Mouse (Mus musculus) hindbrain, embryonic 16.5 days (tissue): ENCODE data around the gene Far2. TPM values are rescaled to one million over a fixed set of nuclear protein-coding genes. Genes with fewer than 3 reads are reported as not detected.
"Not testable (repeated sequence)": the region's sequence is repeated elsewhere in the genome, so short reads cannot be mapped to it uniquely, and the experiment has no call there.

Source experiments
- ATAC-seq: fragments of 200-750 bp; cut with Nextera tagmentation; 2 replicates; pipeline ENCODE4 v1.8.0; 2017; ENCODE audit warnings: moderate TSS enrichment, moderate library complexity
- H3K27ac ChIP-seq: fragments of 300-500 bp; sonication (generic); 2 replicates; pipeline ENCODE4 v1.5.1; 2014; ENCODE audit warnings: low read depth, mild to moderate bottlenecking, control low read depth, low read length, moderate library complexity
- H3K27me3 ChIP-seq: fragments of 300-500 bp; sonication (generic); replicated peaks from 2 replicates; pipeline ENCODE4 v1.6.1; 2014; ENCODE audit warnings: low read length; ENCODE audit not compliant: control insufficient read depth, insufficient read depth
- H3K36me3 ChIP-seq: fragments of 300-500 bp; sonication (generic); 2 replicates; pipeline ENCODE4 v1.6.1; 2014; ENCODE audit warnings: mild to moderate bottlenecking, low read length, moderate library complexity, mixed read lengths; ENCODE audit not compliant: control insufficient read depth, insufficient read depth
- H3K4me1 ChIP-seq: fragments of 300-500 bp; sonication (generic); 2 replicates; pipeline ENCODE4 v1.6.1; 2014; ENCODE audit warnings: low read depth, low read length; ENCODE audit not compliant: control insufficient read depth, insufficient read depth
- H3K4me2 ChIP-seq: fragments of 300-500 bp; sonication (generic); 2 replicates; pipeline ENCODE4 v1.6.1; 2014; ENCODE audit warnings: mild to moderate bottlenecking, low read length, control low read depth, moderate library complexity
- H3K4me3 ChIP-seq: fragments of 300-500 bp; sonication (generic); 2 replicates; pipeline ENCODE4 v1.5.1; 2014; ENCODE audit warnings: mild to moderate bottlenecking, low read length, control low read depth, moderate library complexity
- H3K9ac ChIP-seq: fragments of 300-500 bp; sonication (generic); 2 replicates; pipeline ENCODE4 v1.6.1; 2014; ENCODE audit warnings: low read depth, mild to moderate bottlenecking, control low read depth, low read length, moderate library complexity
- H3K9me3 ChIP-seq: fragments of 300-500 bp; sonication (generic); 2 replicates; pipeline ENCODE4 v1.6.1; 2014; ENCODE audit warnings: mild to moderate bottlenecking, low read length, moderate library complexity; ENCODE audit not compliant: control insufficient read depth
- WGBS: fragments of 180-500 bp; shearing (Covaris S2); extraction: QIAGEN DNeasy Blood & Tissue Kit; methylation state at CpG from one replicate; pipeline ENCODE4 v1.1.7; 2014; 5-methylcytosine and 5-hydroxymethylcytosine counted together
- polyA plus RNA-seq: library from polyadenylated mRNA; unstranded; fragments of >200 nt; fragmentation: Nextera tagmentation; extraction: Ambion mirVana; gene quantifications from 2 replicates; pipeline ENCODE4 v1.2.1, GENCODE M21; 2015

Gene Far2
- polyA plus RNA-seq, 1 experiment from 2014 or later: 34.3 TPM

GRCm38 (mm10) chr6:148108741-148109472 lies 61.8 kb downstream of the Far2 start:
- Histone ChIP-seq H3K27ac (0 out of 2 replicates have a peak overlapping the region, but pooled peaks have one; percentile 7), H3K9ac (no peak overlapping the region), H3K27me3 (no peaks in the 10 kb centered on the region), H3K4me2 (no peak overlapping the region), H3K4me1 (no peaks in the 10 kb centered on the region), H3K36me3 (no peaks in the 10 kb centered on the region), H3K4me3 (no peak overlapping the region), H3K9me3 (no peaks in the 10 kb centered on the region)
- 62% methylated on average over 8 of the region's 8 CpGs for WGBS
- no peak for ATAC-seq

- Histone ChIP-seq H3K4me3 (no peak overlapping the region), H3K9ac (no peak overlapping the region), H3K9me3 (no peaks in the 10 kb centered on the region), H3K36me3 (no peaks in the 10 kb centered on the region), H3K4me1 (no peaks in the 10 kb centered on the region), H3K27me3 (no peaks in the 10 kb centered on the region), H3K27ac (no peak overlapping the region), H3K4me2 (no peak overlapping the region)
- 81% methylated on average over 2 of the region's 2 CpGs for WGBS
- ATAC-seq: no peak
Observed at GRCm38 (mm10) chr6:148110996-148111633, 64.1 kb downstream of the Far2 start.

GRCm38 (mm10) chr6:148116371-148116770 lies 69.3 kb downstream of the Far2 start:
- H3K9me3 ChIP-seq: no peaks in the 10 kb centered on the region
- 83% methylated on average over 5 of the region's 5 CpGs for WGBS
- H3K4me1 ChIP-seq: no peaks in the 10 kb centered on the region
- H3K4me3 ChIP-seq: no peak overlapping the region
- no peaks in the 10 kb centered on the region for H3K36me3 ChIP-seq
- no peak overlapping the region for H3K9ac ChIP-seq
- ATAC-seq: no peak
- H3K4me2 ChIP-seq: no peak overlapping the region
- H3K27ac ChIP-seq: no peak overlapping the region
- H3K27me3 ChIP-seq: no peaks in the 10 kb centered on the region

GRCm38 (mm10) chr6:148116907-148117306 lies 69.8 kb downstream of the Far2 start:
- no peak overlapping the region for H3K27ac ChIP-seq
- H3K9me3 ChIP-seq: no peaks in the 10 kb centered on the region
- H3K27me3 ChIP-seq: no peaks in the 10 kb centered on the region
- ATAC-seq: no peak
- 90% methylated on average over 3 of the region's 3 CpGs for WGBS
- H3K4me1 ChIP-seq: no peaks in the 10 kb centered on the region
- no peaks in the 10 kb centered on the region for H3K36me3 ChIP-seq
- no peak overlapping the region for H3K4me2 ChIP-seq
- no peak overlapping the region for H3K4me3 ChIP-seq
- no peak overlapping the region for H3K9ac ChIP-seq

GRCm38 (mm10) chr6:148117696-148118095 lies 70.6 kb downstream of the Far2 start:
- no peaks in the 10 kb centered on the region for H3K9me3 ChIP-seq
- H3K4me3 ChIP-seq: no peak overlapping the region
- H3K4me1 ChIP-seq: no peaks in the 10 kb centered on the region
- no peaks in the 10 kb centered on the region for H3K27me3 ChIP-seq
- no peak overlapping the region for H3K27ac ChIP-seq
- no peak for ATAC-seq
- no peak overlapping the region for H3K9ac ChIP-seq
- WGBS: 91% methylated on average over 1 of the region's 1 CpGs
- H3K4me2 ChIP-seq: no peak overlapping the region
- no peaks in the 10 kb centered on the region for H3K36me3 ChIP-seq

GRCm38 (mm10) chr6:148120703-148121102 lies 73.6 kb downstream of the Far2 start:
- no peak for ATAC-seq
- no peak overlapping the region for H3K27ac ChIP-seq
- H3K27me3 ChIP-seq: no peaks in the 10 kb centered on the region
- no peak overlapping the region for H3K4me2 ChIP-seq
- H3K9me3 ChIP-seq: no peaks in the 10 kb centered on the region
- H3K9ac ChIP-seq: no peak overlapping the region
- no peaks in the 10 kb centered on the region for H3K36me3 ChIP-seq
- WGBS: 87% methylated on average over 1 of the region's 1 CpGs
- no peaks in the 10 kb centered on the region for H3K4me1 ChIP-seq
- H3K4me3 ChIP-seq: no peak overlapping the region

- not testable (repeated sequence) for H3K4me3 ChIP-seq, H3K4me1 ChIP-seq, H3K9ac ChIP-seq, ATAC-seq, H3K27ac ChIP-seq, H3K36me3 ChIP-seq, H3K4me2 ChIP-seq, H3K27me3 ChIP-seq, H3K9me3 ChIP-seq
- 68% methylated on average over 10 of the region's 10 CpGs for WGBS
Observed at GRCm38 (mm10) chr6:148126851-148127250, 79.8 kb downstream of the Far2 start.

- Histone ChIP-seq H3K27ac (no peak overlapping the region), H3K27me3 (no peaks in the 10 kb centered on the region), H3K9ac (no peak overlapping the region), H3K4me2 (peak overlapping the region; percentile 32; the same call in 1 of the 2 replicates), H3K9me3 (no peaks in the 10 kb centered on the region), H3K36me3 (no peaks in the 10 kb centered on the region), H3K4me3 (no peak overlapping the region), H3K4me1 (peaks cover 3% of the 10 kb centered on the region; the same call in 1 of the 2 replicates)
- ATAC-seq: no peak
- 19% methylated on average over 10 of the region's 10 CpGs for WGBS
Observed at GRCm38 (mm10) chr6:148132314-148132713, 85.3 kb downstream of the Far2 start.

GRCm38 (mm10) chr6:148133536-148133935 lies 86.5 kb downstream of the Far2 start:
- ATAC-seq: 0 out of 2 replicates have a peak, but pooled peaks have one; percentile 12
- Histone ChIP-seq H3K36me3 (no peaks in the 10 kb centered on the region), H3K27me3 (no peaks in the 10 kb centered on the region), H3K9ac (no peak overlapping the region), H3K4me3 (no peak overlapping the region), H3K9me3 (no peaks in the 10 kb centered on the region), H3K4me1 (peaks cover 3% of the 10 kb centered on the region; the same call in 1 of the 2 replicates), H3K27ac (no peak overlapping the region), H3K4me2 (no peak overlapping the region)
